Mouse (Mus musculus): ENCODE results near the gene Dlst. TPM values are rescaled to one million over a fixed set of nuclear protein-coding genes. Genes with fewer than 3 reads are reported as not detected.

The Dlst gene
- polyA plus RNA-seq, 1 experiment from 2014 or later = 106 TPM

DNA sequence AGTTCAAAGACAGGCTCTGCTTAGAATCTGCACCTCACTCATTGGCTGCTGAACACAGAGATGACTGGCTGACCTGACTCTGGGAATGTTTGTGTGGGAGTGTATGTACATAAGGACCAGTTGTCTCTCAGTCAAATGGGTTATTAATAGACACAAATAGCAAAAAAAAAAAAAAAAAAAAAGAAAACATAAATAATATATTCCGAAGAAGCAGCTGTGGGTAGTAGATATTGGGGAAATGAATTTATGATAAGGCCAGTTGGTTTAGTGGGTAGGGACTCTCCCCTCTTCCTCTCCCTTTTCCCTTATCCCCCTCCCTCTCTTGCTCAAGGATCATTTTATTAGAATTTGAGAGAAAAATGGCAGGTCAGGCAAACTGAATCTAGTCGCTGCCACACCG, 3.3 kb downstream of the Dlst start:
- no peak for ATAC-seq (ENCODE audit: insufficient number of reproducible peaks, low FRiP score, low TSS enrichment, low read depth)
- H3K9ac ChIP-seq = no peak overlapping the region
- no peak overlapping the region for H3K4me3 ChIP-seq (replicated peaks)
- H3K4me2 ChIP-seq (replicated peaks) = no peak overlapping the region
- H3K4me1 ChIP-seq = peaks cover 45% of the 10 kb centered on the region
- no peaks in the 10 kb centered on the region for H3K9me3 ChIP-seq (replicated peaks)
- over 99% methylated on average over 3 of the region's 3 CpGs for WGBS
- no peaks in the 10 kb centered on the region for H3K27me3 ChIP-seq
- H3K36me3 ChIP-seq = peaks cover 7% of the 10 kb centered on the region
- no peak overlapping the region for H3K27ac ChIP-seq (replicated peaks)

DNA sequence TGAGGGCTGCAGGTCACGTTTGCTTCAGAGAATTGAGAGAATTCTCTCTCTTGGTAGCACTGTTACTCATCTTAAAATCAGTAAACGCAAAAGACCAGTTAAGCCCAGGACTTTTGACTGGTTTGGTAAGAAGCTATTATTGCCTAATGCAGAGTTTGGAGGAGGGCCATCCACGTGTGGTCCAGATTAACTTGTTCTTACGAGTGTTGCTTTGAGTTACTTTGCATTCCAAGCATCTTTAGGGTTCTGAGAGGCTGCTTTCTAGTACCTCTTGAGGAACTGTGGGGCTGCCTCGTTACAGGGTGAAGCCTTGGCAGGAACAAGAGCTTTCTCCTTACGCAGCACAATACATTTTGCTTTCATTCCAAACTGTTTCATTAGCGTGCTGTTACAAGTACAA, 5.0 kb downstream of the Dlst start:
- Histone ChIP-seq H3K27me3 (no peaks in the 10 kb centered on the region), H3K9ac (no peak overlapping the region), H3K4me3 (replicated peaks) (no peak overlapping the region), H3K27ac (replicated peaks) (no peak overlapping the region), H3K4me2 (replicated peaks) (no peak overlapping the region), H3K36me3 (peaks cover 22% of the 10 kb centered on the region), H3K9me3 (replicated peaks) (no peaks in the 10 kb centered on the region), H3K4me1 (peaks cover 32% of the 10 kb centered on the region)
- no peak for ATAC-seq (ENCODE audit: insufficient number of reproducible peaks, low FRiP score, low TSS enrichment, low read depth)
- WGBS = 49% methylated on average over 7 of the region's 7 CpGs

DNA sequence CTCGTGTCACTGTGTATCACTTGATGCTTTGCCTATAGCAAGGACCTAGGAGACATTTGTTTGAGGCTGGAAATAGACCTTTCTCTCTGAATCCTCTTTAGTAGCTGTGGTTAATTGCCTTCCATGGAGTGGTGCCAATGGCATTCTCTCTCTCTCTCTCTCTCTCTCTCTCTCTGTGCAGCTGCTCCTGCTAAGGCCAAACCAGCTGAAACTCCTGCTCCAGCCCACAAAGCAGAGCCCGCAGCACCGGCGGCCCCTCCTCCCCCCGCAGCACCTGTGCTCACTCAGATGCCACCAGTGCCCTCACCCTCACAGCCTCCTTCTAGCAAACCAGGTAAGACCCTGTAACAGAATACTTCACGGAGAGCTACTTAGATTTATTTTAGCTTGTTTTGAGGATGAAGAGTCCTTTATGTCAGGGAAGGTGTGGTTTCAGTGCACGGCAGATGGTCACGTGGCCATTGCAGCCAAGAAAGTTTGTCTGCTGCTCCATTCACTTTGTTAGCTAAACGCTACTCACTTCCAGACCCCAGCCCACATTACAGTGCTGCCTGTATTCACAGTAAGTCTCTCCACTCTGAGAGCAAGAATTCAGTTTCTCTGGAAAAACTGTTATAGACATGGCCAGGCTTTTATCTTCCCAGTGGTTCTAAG, 11.3 kb downstream of the Dlst start:
- H3K4me2 ChIP-seq (replicated peaks) = no peak overlapping the region
- WGBS = 76% methylated on average over 9 of the region's 9 CpGs
- H3K27ac ChIP-seq (replicated peaks) = no peak overlapping the region
- H3K4me1 ChIP-seq = peaks cover 8% of the 10 kb centered on the region; the same call in 1 of the 2 replicates
- H3K9ac ChIP-seq = no peak overlapping the region
- H3K27me3 ChIP-seq = no peaks in the 10 kb centered on the region
- H3K36me3 ChIP-seq = peaks cover 69% of the 10 kb centered on the region
- H3K9me3 ChIP-seq (replicated peaks) = no peaks in the 10 kb centered on the region
- H3K4me3 ChIP-seq (replicated peaks) = no peak overlapping the region
- ATAC-seq (ENCODE audit: insufficient number of reproducible peaks, low FRiP score, low TSS enrichment, low read depth) = 0 out of 2 replicates have a peak, but pooled peaks have one; percentile 11

DNA sequence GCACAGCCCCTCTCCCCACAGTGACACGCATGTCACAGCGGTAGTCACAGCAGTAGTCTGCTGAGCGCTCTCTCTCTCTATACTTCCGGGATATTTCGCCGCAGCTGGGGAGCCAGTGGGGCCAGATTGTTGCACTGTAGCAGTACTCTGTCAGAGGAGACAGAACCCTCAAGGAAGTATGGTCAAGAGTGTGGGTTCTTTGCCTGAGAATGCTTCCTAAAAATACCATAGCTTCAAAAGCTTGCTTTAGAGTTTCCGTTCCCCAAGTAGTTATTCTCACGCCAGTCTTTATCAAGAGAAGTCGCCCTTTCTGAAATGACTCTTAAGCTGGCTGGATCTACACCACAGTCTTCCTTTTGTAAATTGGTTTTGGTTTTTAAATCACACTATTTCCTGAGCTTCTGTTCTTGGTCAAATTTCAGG, 12.5 kb downstream of the Dlst start:
- no peak overlapping the region for H3K4me3 ChIP-seq (replicated peaks)
- H3K9ac ChIP-seq = no peak overlapping the region
- H3K4me1 ChIP-seq = peaks cover 11% of the 10 kb centered on the region; the same call in 1 of the 2 replicates
- H3K27me3 ChIP-seq = no peaks in the 10 kb centered on the region
- H3K36me3 ChIP-seq = peaks cover 76% of the 10 kb centered on the region
- no peak overlapping the region for H3K4me2 ChIP-seq (replicated peaks)
- no peaks in the 10 kb centered on the region for H3K9me3 ChIP-seq (replicated peaks)
- WGBS = 95% methylated on average over 9 of the region's 9 CpGs
- no peak for ATAC-seq (ENCODE audit: insufficient number of reproducible peaks, low FRiP score, low TSS enrichment, low read depth)
- no peak overlapping the region for H3K27ac ChIP-seq (replicated peaks)

DNA sequence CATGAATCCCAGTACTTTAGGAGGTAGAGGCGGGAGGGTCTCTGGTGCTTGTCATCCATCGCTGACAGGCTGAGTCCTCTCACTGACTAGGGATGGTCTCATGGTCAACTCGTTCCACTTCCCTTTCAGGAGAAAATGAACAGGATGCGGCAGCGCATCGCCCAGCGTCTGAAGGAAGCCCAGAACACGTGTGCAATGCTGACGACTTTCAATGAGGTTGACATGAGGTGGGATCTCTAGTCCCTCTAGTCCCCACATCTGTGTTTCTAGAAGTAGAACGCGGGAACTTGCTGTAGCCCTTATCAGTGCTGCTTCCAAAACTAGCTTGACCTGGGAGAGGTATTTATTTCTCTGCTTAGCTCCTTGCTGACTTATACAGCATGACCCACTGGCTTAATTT, 13.0 kb downstream of the Dlst start:
- Histone ChIP-seq H3K9ac (no peak overlapping the region), H3K9me3 (replicated peaks) (no peaks in the 10 kb centered on the region), H3K4me3 (replicated peaks) (no peak overlapping the region), H3K27ac (replicated peaks) (no peak overlapping the region), H3K27me3 (no peaks in the 10 kb centered on the region), H3K4me2 (replicated peaks) (no peak overlapping the region), H3K4me1 (peaks cover 11% of the 10 kb centered on the region; the same call in 1 of the 2 replicates), H3K36me3 (peaks cover 77% of the 10 kb centered on the region)
- no peak for ATAC-seq (ENCODE audit: insufficient number of reproducible peaks, low FRiP score, low TSS enrichment, low read depth)
- 93% methylated on average over 11 of the region's 11 CpGs for WGBS

DNA sequence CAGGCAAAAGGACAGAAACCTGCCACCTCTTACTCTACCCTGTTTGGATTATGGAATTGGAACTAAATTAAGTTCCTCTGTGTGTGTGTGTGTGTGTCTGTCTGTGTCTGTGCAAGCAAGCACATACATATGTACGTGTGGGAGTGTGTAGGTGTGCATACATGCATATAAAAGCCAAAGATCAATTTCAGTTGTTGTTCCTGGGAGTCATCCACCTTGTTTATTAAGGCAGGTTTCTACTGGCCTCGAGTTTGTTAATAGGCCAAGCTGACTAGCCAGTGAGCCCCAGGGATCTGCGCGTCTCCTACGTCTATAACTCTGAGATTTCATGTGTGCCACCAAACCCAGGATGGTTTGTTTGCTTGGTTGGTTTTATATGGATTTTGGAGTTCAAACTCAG, 14.1 kb downstream of the Dlst start:
- ATAC-seq (ENCODE audit: insufficient number of reproducible peaks, low FRiP score, low TSS enrichment, low read depth) = no peak
- Histone ChIP-seq H3K27ac (replicated peaks) (no peak overlapping the region), H3K4me3 (replicated peaks) (no peak overlapping the region), H3K36me3 (peaks cover 75% of the 10 kb centered on the region), H3K4me2 (replicated peaks) (no peak overlapping the region), H3K9me3 (replicated peaks) (no peaks in the 10 kb centered on the region), H3K27me3 (no peaks in the 10 kb centered on the region), H3K9ac (no peak overlapping the region), H3K4me1 (peaks cover 11% of the 10 kb centered on the region; the same call in 1 of the 2 replicates)
- WGBS = 94% methylated on average over 5 of the region's 5 CpGs

DNA sequence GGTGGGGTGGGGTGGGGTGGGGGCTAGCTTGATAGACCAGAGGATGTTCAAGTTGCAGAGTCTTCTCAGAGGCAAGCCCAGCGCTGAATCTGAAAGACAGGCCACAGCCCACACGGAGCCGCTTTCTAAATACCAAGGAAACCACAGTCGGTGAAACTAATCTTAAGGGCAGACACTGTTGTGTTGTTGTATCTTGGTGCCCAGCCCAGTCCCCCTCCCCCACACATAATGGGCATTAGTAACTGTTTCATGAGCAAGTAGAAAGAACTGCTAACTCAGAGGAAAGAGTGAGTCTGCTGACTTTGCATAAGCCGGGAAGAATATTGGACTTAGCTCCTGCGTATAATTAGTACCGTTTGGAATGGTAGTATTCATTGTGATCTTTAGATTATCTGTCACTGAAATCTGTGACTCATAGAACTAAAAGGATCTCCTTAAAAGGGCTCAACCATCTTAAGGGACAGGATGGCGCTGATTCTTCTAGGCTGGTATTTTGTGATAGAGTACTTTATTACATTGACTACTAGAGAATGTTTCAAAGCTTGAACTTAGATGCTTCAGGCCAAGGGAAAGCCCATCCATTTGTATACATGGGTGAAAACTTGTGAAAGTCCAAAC, 16.5 kb downstream of the Dlst start:
- 53% methylated on average over 8 of the region's 8 CpGs for WGBS
- Histone ChIP-seq H3K27me3 (no peaks in the 10 kb centered on the region), H3K9me3 (replicated peaks) (no peaks in the 10 kb centered on the region), H3K4me2 (replicated peaks) (no peak overlapping the region), H3K27ac (replicated peaks) (0 out of 2 replicates have a peak overlapping the region, but pooled peaks have one; percentile 28), H3K4me1 (peaks cover 11% of the 10 kb centered on the region; the same call in 1 of the 2 replicates), H3K36me3 (peaks cover 74% of the 10 kb centered on the region), H3K4me3 (replicated peaks) (no peak overlapping the region), H3K9ac (no peak overlapping the region)
- ATAC-seq (ENCODE audit: insufficient number of reproducible peaks, low FRiP score, low TSS enrichment, low read depth) = peak; percentile 47; the same call in 1 of the 2 replicates

DNA sequence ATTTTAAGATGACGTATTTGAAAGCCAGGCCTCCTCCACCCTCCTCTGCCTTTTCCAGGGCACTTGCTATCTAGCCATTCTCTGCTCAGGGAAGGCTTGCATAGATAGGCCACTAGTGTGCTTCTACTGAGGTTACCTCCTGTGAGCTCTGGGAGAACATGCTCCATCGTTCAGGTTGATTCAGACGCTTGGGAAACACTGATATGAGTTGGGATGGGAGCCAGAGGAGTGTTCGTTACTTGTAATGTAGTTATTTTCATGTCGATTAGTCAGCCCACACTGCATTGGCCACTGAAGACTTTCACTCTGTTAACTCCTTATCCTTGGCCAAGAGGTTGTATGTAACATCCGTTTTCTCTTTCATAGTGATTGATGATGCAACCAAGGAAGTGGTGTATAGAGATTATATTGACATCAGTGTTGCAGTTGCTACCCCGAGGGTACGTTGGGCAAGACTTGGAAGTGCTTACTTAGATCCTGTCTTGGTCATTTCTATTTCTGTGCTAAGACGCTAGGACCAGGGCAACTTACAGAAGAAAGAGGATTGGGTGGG, 18.9 kb downstream of the Dlst start:
- 94% methylated on average over 9 of the region's 9 CpGs for WGBS
- peaks cover 74% of the 10 kb centered on the region for H3K36me3 ChIP-seq

DNA sequence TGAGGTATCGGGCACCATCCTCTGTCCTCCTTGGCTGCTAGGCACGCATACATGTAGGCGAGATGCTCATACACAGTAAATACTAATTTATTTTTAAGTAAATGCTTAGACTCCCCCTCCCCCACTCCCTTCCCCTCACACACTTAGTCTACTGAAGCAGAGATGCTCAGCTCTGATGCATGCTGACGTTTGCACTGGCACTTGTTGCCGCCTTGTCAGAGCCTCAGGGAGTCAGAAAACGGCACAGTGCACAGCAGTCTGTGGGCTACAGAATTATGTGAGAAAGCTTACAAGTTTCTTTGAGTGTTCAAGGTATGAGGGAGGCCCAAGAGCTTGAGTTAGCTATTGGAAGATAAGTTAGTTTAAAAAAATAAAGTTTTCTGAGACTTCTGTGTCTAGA, 20.7 kb downstream of the Dlst start:
- Histone ChIP-seq H3K36me3 (peaks cover 72% of the 10 kb centered on the region), H3K4me2 (replicated peaks) (no peak overlapping the region), H3K27me3 (no peaks in the 10 kb centered on the region), H3K4me1 (peaks cover 13% of the 10 kb centered on the region), H3K9me3 (replicated peaks) (no peaks in the 10 kb centered on the region), H3K4me3 (replicated peaks) (no peak overlapping the region), H3K9ac (no peak overlapping the region), H3K27ac (replicated peaks) (no peak overlapping the region)
- no peak for ATAC-seq (ENCODE audit: insufficient number of reproducible peaks, low FRiP score, low TSS enrichment, low read depth)
- WGBS = 88% methylated on average over 6 of the region's 6 CpGs

More for the DNA sequence above, 18.9 kb downstream of the Dlst start:
- H3K9me3 ChIP-seq (replicated peaks) = no peaks in the 10 kb centered on the region
- H3K27ac ChIP-seq (replicated peaks) = no peak overlapping the region
- no peak overlapping the region for H3K4me3 ChIP-seq (replicated peaks)
- no peak overlapping the region for H3K9ac ChIP-seq
- H3K27me3 ChIP-seq = no peaks in the 10 kb centered on the region
- no peak overlapping the region for H3K4me2 ChIP-seq (replicated peaks)
- peaks cover 11% of the 10 kb centered on the region; the same call in 1 of the 2 replicates for H3K4me1 ChIP-seq
- no peak for ATAC-seq (ENCODE audit: insufficient number of reproducible peaks, low FRiP score, low TSS enrichment, low read depth)

DNA sequence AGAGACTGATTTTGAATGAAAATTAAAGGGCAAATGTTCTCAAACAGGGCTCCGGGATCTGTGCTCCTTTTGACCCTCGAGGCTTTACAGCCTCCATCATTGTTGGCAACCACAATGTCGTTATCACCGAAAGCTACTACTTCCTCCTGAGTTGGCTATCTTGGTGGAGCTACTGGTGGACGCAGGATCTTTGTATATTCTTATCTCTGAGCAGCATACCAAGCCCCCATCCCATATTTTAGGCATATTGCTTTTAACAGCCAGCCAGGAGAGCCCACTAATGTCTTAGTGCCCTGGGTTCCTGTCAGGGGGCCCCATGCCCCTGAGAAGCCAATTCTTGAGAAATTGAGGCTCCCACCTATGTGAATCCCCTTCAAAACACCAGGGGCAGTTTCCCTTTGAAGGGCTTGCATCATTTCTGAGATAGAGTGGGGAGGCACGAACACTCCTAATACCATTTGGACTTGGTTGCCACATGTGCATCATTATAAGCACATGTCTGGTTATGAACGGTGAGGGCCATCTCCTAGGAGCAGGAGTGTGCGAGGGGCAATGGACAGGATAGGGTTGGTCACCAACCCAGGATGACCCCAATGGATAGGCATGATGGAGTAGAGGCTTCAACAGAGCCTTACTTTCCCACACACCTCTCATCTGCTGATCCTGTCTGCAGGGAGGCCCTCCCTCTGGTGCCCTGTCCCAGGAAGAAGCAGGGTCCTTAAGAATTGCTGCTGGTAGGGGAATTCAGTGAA, 23.6 kb downstream of the Dlst start:
- peaks cover 56% of the 10 kb centered on the region for H3K36me3 ChIP-seq
- no peaks in the 10 kb centered on the region for H3K9me3 ChIP-seq (replicated peaks)
- WGBS = 78% methylated on average over 8 of the region's 8 CpGs
- ATAC-seq (ENCODE audit: insufficient number of reproducible peaks, low FRiP score, low TSS enrichment, low read depth) = no peak
- H3K4me2 ChIP-seq (replicated peaks) = no peak overlapping the region
- no peak overlapping the region for H3K9ac ChIP-seq
- no peak overlapping the region for H3K4me3 ChIP-seq (replicated peaks)
- peaks cover 3% of the 10 kb centered on the region for H3K27me3 ChIP-seq
- no peak overlapping the region for H3K27ac ChIP-seq (replicated peaks)
- peaks cover 9% of the 10 kb centered on the region; the same call in 1 of the 2 replicates for H3K4me1 ChIP-seq

All from embryonic facial prominence, embryonic 15.5 days (tissue).